Mouse (Mus musculus) B cell, adult 62 days (primary cell): ENCODE data around the gene Gpr39. TPM values are rescaled to one million over a fixed set of nuclear protein-coding genes. Genes with fewer than 3 reads are reported as not detected.

Experiments
- total RNA-seq: library from RNA; stranded (reverse); gene quantifications from 4 replicates; pipeline ENCODE4 v1.2.4, GENCODE M21; 2023

The Gpr39 gene
- total RNA-seq = not detected in 4 replicates

DNA sequence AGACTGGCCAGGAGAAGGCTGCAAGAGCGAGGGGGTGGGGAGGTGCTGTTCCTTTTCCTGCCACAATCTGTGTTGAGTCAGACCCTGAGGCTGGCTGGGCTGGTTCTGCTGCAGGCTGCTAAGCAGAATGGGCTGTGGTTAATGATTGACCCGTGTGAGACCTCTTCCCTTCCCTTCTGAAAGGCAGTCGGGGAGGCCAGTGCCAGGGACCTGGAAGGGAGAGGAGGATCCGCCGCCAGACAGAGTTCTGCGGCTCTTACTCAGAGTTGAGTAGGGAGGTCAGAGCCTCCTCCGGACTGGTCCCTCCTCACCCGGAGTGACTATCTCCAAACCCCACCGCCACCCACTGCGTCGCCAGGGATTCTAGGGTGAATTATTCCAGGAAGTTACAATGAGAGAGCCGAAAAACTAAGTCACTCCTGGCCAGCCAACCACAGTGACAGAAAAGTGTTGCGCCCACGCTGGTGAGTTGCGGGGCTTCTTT lies at the start of gene Gpr39:
TSS of gene Gpr39 (plus strand) at position 206 of the 484 bp plus-strand sequence.

DNA sequence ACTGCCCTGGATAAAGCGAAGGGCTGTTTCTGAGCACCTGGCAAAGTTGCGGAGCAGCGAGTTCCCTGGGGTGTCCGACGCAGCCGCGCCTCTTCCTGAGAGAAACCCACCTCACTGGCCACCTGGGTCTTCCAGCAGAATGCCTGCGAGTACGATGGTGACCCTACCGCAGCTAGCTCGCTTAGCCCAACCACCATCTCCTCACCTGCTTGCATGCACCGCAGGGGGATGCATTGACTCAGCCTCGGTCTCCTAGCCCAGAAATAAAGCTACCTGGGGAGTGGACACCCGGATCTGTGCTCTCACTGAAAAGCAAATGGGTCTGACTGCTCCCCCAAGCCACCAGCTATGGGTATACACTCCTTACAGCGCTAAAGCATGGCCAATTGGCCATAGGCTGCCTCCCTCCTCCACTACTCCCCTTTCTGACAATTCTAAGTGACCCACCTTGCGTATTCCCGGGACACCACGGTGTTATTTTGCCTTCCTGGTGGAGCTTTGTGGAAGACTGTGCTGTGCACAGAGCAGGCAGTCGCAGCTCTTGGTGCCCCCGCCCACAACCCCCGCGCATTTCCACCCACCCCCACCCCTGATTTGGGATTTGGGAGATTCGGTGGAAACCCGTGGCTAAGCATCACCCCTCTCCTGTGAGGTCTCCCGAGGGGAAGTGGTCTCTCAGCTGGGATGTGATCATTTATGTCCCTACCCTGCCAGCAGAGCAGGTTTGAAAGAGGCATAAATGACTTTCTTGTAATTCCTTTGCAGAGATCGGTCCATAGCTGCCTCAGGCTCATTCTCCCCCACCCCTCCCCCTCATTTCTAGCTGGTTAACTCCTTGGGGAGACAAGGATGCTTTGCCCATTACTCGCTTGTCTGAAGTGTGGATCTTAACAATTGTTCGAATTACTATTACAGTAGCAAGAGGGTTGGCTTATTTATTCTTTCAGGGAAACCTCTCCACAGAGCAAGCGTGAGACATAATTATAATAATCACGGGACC lies 236.1 kb downstream of the Gpr39 start, which contains the start of gene Lypd1:
TSS of gene Lypd1 (minus strand) at position 501 of the 1,000 bp plus-strand sequence.

Other genes starting within 250 kb of the Gpr39 start
- gene Actr3, start 241.3 kb upstream of the Gpr39 start, total RNA-seq = 643 to 665 TPM (median 654 TPM) in 4 replicates
- gene Slc35f5, start 116.4 kb upstream of the Gpr39 start, total RNA-seq = 1.4 to 2.9 TPM (median 1.6 TPM) in 4 replicates
- not detected in 4 replicates for gene Lypd1, start 236.1 kb downstream of the Gpr39 start, total RNA-seq